Mouse (Mus musculus) heart, postnatal 0 days (tissue): ENCODE measurements around the gene Hist1h2ae.

ENCODE experiments used
- CTCF ChIP-seq: IDR thresholded peaks from 2 replicates; pipeline ENCODE4 v1.5.1; 2016; ENCODE audit warnings: antibody characterized with exemption, control low read depth, low read depth
- EP300 ChIP-seq: IDR thresholded peaks from 2 replicates; pipeline ENCODE4 v1.6.1; 2016; ENCODE audit warnings: antibody characterized with exemption, low read depth

DNA sequence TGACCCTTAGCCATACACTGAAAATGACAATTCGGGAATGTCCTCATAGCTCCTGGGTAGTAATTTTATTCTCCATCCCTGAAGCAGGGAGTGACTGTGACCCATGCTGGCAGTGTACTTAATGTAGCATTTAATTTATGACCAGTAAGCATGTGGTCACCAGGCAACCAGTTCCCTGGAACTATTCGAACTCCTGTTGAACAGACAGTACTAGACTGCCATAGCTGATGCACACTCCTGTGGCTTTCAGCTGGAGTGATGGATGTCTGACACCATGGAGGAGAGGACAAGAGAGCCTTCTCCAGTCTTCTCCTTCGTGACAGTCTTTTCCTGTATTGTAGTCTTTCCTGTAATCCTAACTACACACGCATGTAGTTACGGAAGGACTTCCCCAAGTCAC lies 42.0 kb downstream of the Hist1h2ae start:
- TF ChIP-seq EP300 = no peak
- TF ChIP-seq CTCF = no peak
